Mouse (Mus musculus) kidney, adult 2 months (tissue): Measurements from ENCODE around the gene Galr3. TPM values are rescaled to one million over a fixed set of nuclear protein-coding genes. Genes with fewer than 3 reads are reported as not detected.
A peak's percentile ranks its signal among the peaks of the same experiment; 100 is the strongest.

ENCODE experiments used
- DNase-seq: peaks from one replicate; pipeline ENCODE4 v3.0.0; 2021
- H3K27ac ChIP-seq: fragments of 200-500 bp; 2 replicates; pipeline ENCODE4 v1.5.1; 2012; ENCODE audit warnings: low read depth, low read length, control low read depth, inconsistent platforms; ENCODE audit not compliant: insufficient read depth
- H3K27me3 ChIP-seq: fragments of 200-500 bp; replicated peaks from 2 replicates; pipeline ENCODE4 v1.6.1; 2012; ENCODE audit warnings: mild to moderate bottlenecking, moderate library complexity, low read length, inconsistent platforms; ENCODE audit not compliant: control insufficient read depth, insufficient read depth
- H3K36me3 ChIP-seq: fragments of 200-500 bp; 2 replicates; pipeline ENCODE4 v1.6.1; 2012; ENCODE audit warnings: mild to moderate bottlenecking, moderate library complexity, low read length, inconsistent platforms; ENCODE audit not compliant: control insufficient read depth, insufficient read depth
- H3K4me1 ChIP-seq: fragments of 200-500 bp; 2 replicates; pipeline ENCODE4 v1.6.1; 2011; ENCODE audit warnings: low read length; ENCODE audit not compliant: control insufficient read depth, insufficient read depth
- H3K4me3 ChIP-seq: fragments of 200-500 bp; 2 replicates; pipeline ENCODE4 v1.5.1; 2011; ENCODE audit warnings: mild to moderate bottlenecking, low read depth, low read length, control low read depth; ENCODE audit not compliant: insufficient read depth
- CTCF ChIP-seq: fragments of 200-500 bp; conservative IDR thresholded peaks from 2 replicates; pipeline ENCODE4 v1.5.1; 2011; ENCODE audit warnings: low read depth, mild to moderate bottlenecking, control low read depth, low read length, moderate library complexity, mixed read lengths; ENCODE audit not compliant: insufficient read depth, insufficient read length
- POLR2A ChIP-seq: fragments of 200-500 bp; IDR thresholded peaks from one replicate; pipeline ENCODE4 v1.6.1; 2011; ENCODE audit warnings: low read depth, low read length, control low read depth
- WGBS: fragments of 180-500 bp; shearing (Covaris S2); methylation state at CpG from one replicate; pipeline ENCODE4 v1.1.7; 2018; 5-methylcytosine and 5-hydroxymethylcytosine counted together
- polyA plus RNA-seq: library from polyadenylated mRNA; depleted of rRNA; stranded (reverse); fragments of >200 nt; gene quantifications from 2 replicates; pipeline ENCODE4 v1.2.3, GENCODE M21; 2012; rRNA removed

Gene Galr3
- polyA plus RNA-seq, 1 experiment: 0.64 TPM

- peaks cover 7% of the 10 kb centered on the region; the same call in 1 of the 2 replicates for H3K4me1 ChIP-seq
- under 1% methylated on average over 49 of the region's 49 CpGs for WGBS
- DNase-seq: peak; percentile 94
- peak within 1 kb of the TSS; percentile 84 for H3K4me3 ChIP-seq
- no peaks in the 10 kb centered on the region for H3K27me3 ChIP-seq
- TF ChIP-seq CTCF (no peak), POLR2A (no peak)
- H3K27ac ChIP-seq: peak within 1 kb of the TSS; percentile 90
- H3K36me3 ChIP-seq: no peaks in the 10 kb centered on the region; the same call in 1 of the 2 replicates
Measured at GRCm38 (mm10) chr15:79074913-79075532, 33.3 kb downstream of the Galr3 start, which contains the start of gene Eif3l. Gene Eif3l (plus strand): TSS chr15:79075179.

- Histone ChIP-seq H3K4me3 (peak overlapping the region; percentile 84), H3K4me1 (peaks cover 7% of the 10 kb centered on the region; the same call in 1 of the 2 replicates), H3K27me3 (no peaks in the 10 kb centered on the region), H3K36me3 (no peaks in the 10 kb centered on the region; the same call in 1 of the 2 replicates), H3K27ac (peak overlapping the region; percentile 30; the same call in 1 of the 2 replicates)
- 24% methylated on average over 15 of the region's 15 CpGs for WGBS
- no peak for DNase-seq
- no peak for TF ChIP-seq CTCF
Measured at GRCm38 (mm10) chr15:79075658-79076365, 34.1 kb downstream of the Galr3 start.

DNA sequence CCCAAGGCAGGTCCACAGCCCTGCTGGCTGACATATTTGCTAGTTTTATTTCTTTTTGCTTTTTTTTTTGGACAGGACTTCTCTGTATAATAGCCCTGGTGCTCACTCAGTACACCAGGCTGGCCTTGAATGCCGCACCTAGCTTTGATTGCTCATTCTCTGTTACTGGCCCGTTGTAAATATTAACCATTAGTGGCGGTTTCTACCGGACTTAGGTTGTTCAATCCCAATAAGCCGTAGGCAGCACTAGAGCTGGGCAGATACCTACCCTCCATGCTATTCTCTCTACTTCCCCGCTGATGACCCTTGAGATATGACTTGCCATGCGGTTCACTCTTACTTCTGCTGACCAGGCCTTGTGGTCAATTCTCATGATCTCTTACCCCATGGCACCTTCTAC, 37.9 kb downstream of the Galr3 start:
- H3K4me3 ChIP-seq: no peak overlapping the region
- WGBS: 70% methylated on average over 7 of the region's 7 CpGs
- 0 out of 2 replicates have a peak, but pooled peaks cover 4% of the 10 kb centered on the region for H3K4me1 ChIP-seq
- H3K27me3 ChIP-seq: no peaks in the 10 kb centered on the region
- H3K36me3 ChIP-seq: peaks cover 7% of the 10 kb centered on the region
- DNase-seq: peak; percentile 20
- H3K27ac ChIP-seq: peak overlapping the region; percentile 11; the same call in 1 of the 2 replicates
- TF ChIP-seq CTCF: no peak

DNA sequence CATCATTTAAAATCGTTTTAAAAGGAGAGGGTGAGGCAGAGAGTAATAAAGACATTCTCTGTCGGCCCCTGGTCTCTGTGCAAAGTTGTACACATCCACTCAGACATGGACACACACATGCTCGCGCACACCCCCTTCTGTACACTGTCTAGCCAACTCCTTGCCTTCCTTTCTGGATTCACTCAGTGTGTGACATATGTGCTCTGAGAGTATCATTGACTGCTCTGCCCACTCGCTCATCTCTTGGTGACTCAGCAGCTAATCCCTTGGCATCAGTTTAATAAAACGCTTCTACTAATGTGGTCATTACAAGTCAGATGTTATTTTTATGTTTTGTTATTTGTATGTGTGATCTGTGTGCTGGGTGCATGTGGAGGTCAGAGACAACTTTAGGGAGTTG, 50.6 kb downstream of the Galr3 start:
- peaks cover under 1% of the 10 kb centered on the region; the same call in 1 of the 2 replicates for H3K36me3 ChIP-seq
- no peak for TF ChIP-seq POLR2A
- no peak for TF ChIP-seq CTCF
- H3K27me3 ChIP-seq: no peaks in the 10 kb centered on the region
- peaks cover 13% of the 10 kb centered on the region for H3K4me1 ChIP-seq
- no peak overlapping the region for H3K27ac ChIP-seq
- no peak for DNase-seq
- no peak overlapping the region for H3K4me3 ChIP-seq
- WGBS: 73% methylated on average over 6 of the region's 6 CpGs

Other genes with a start within 250 kb of the Galr3 start
- 80.4 and 93.7 TPM in 2 replicates for gene Card10, start 238.8 kb upstream of the Galr3 start, polyA plus RNA-seq
- 59.2 and 66.7 TPM in 2 replicates for gene Cdc42ep1, start 199.3 kb upstream of the Galr3 start, polyA plus RNA-seq
- gene Lgals2, start 186.4 kb upstream of the Galr3 start, polyA plus RNA-seq: 0.24 and 0.25 TPM in 2 replicates
- gene Gga1, start 164.7 kb upstream of the Galr3 start, polyA plus RNA-seq: 56.5 and 68.1 TPM in 2 replicates
- 0.03 TPM in 1 of 2 replicates, not detected in the other for gene Gm49510, start 142.2 kb upstream of the Galr3 start, polyA plus RNA-seq
- gene Sh3bp1, start 142.1 kb upstream of the Galr3 start, polyA plus RNA-seq: 26.2 and 30.0 TPM in 2 replicates
- gene Pdxp, start 128.0 kb upstream of the Galr3 start, polyA plus RNA-seq: 1.7 and 1.9 TPM in 2 replicates
- gene Lgals1, start 115.2 kb upstream of the Galr3 start, polyA plus RNA-seq: 310 and 318 TPM in 2 replicates
- 19.3 and 24.1 TPM in 2 replicates for gene Nol12, start 107.0 kb upstream of the Galr3 start, polyA plus RNA-seq
- 41.8 and 47.6 TPM in 2 replicates for gene Triobp, start 94.2 kb upstream of the Galr3 start, polyA plus RNA-seq
- gene H1f0, start 13.4 kb upstream of the Galr3 start, polyA plus RNA-seq: 123 and 145 TPM in 2 replicates
- 38.9 and 52.2 TPM in 2 replicates for gene Ankrd54, start 21.0 kb downstream of the Galr3 start, polyA plus RNA-seq
- gene Eif3l, start 33.3 kb downstream of the Galr3 start, polyA plus RNA-seq: 172 and 183 TPM in 2 replicates
- 23.3 and 24.5 TPM in 2 replicates for gene Micall1, start 67.0 kb downstream of the Galr3 start, polyA plus RNA-seq
- 50.3 and 74.9 TPM in 2 replicates for gene Polr2f, start 99.1 kb downstream of the Galr3 start, polyA plus RNA-seq
- 18.8 and 19.6 TPM in 2 replicates for gene 1700088E04Rik, start 99.4 kb downstream of the Galr3 start, polyA plus RNA-seq
- 0.75 and 1.2 TPM in 2 replicates for gene Sox10, start 123.4 kb downstream of the Galr3 start, polyA plus RNA-seq
- 29.8 and 31.4 TPM in 2 replicates for gene Pick1, start 187.3 kb downstream of the Galr3 start, polyA plus RNA-seq
- gene Gm49486, start 187.5 kb downstream of the Galr3 start, polyA plus RNA-seq: 0.04 and 0.11 TPM in 2 replicates
- 0.23 and 0.49 TPM in 2 replicates for gene Slc16a8, start 212.9 kb downstream of the Galr3 start, polyA plus RNA-seq
- 113 and 170 TPM in 2 replicates for gene Baiap2l2, start 243.7 kb downstream of the Galr3 start, polyA plus RNA-seq